Mouse (Mus musculus): Measurements from ENCODE around the gene Rab11fip4.

DNA sequence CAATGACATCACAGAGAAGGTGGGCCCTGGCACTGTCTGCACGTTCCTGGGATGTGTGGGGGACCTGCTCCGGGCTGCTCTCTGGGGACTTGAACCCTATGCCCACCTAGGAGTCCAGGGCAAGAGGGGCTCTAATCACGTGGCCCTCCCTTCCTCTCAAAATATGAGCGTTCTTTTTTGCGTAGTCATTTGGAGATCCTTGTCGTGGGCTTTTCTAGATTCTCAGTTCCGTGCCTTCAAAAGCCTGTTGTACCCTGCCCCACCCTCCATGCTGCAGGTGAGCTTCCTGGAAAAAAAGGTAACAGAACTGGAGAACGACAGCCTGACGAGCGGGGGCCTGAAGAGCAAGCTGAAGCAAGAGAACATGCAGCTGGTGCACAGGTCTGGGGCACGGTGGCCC lies 94.1 kb downstream of the Rab11fip4 start:
- TF ChIP-seq CTCF (IDR thresholded peaks at IDR 0.05; ENCODE audit: borderline replicate concordance, insufficient read depth, low read depth, low read length) (no peak), POLR2A (IDR thresholded peaks at IDR 0.05; ENCODE audit: borderline replicate concordance, insufficient read depth, low read length) (no peak)
